Mouse (Mus musculus) hindbrain, embryonic 16.5 days (tissue): ENCODE measurements around the gene Mapk11. TPM values are rescaled to one million over a fixed set of nuclear protein-coding genes. Genes with fewer than 3 reads are reported as not detected.

Experiments used
- ATAC-seq: fragments of 200-750 bp; cut with Nextera tagmentation; 2 replicates; pipeline ENCODE4 v1.8.0; 2017; ENCODE audit warnings: moderate TSS enrichment, moderate library complexity
- H3K27ac ChIP-seq: fragments of 300-500 bp; sonication (generic); 2 replicates; pipeline ENCODE4 v1.5.1; 2014; ENCODE audit warnings: low read depth, mild to moderate bottlenecking, control low read depth, low read length, moderate library complexity
- H3K27me3 ChIP-seq: fragments of 300-500 bp; sonication (generic); replicated peaks from 2 replicates; pipeline ENCODE4 v1.6.1; 2014; ENCODE audit warnings: low read length; ENCODE audit not compliant: control insufficient read depth, insufficient read depth
- H3K36me3 ChIP-seq: fragments of 300-500 bp; sonication (generic); 2 replicates; pipeline ENCODE4 v1.6.1; 2014; ENCODE audit warnings: mild to moderate bottlenecking, low read length, moderate library complexity, mixed read lengths; ENCODE audit not compliant: control insufficient read depth, insufficient read depth
- H3K4me1 ChIP-seq: fragments of 300-500 bp; sonication (generic); 2 replicates; pipeline ENCODE4 v1.6.1; 2014; ENCODE audit warnings: low read depth, low read length; ENCODE audit not compliant: control insufficient read depth, insufficient read depth
- H3K4me2 ChIP-seq: fragments of 300-500 bp; sonication (generic); 2 replicates; pipeline ENCODE4 v1.6.1; 2014; ENCODE audit warnings: mild to moderate bottlenecking, low read length, control low read depth, moderate library complexity
- H3K4me3 ChIP-seq: fragments of 300-500 bp; sonication (generic); 2 replicates; pipeline ENCODE4 v1.5.1; 2014; ENCODE audit warnings: mild to moderate bottlenecking, low read length, control low read depth, moderate library complexity
- H3K9ac ChIP-seq: fragments of 300-500 bp; sonication (generic); 2 replicates; pipeline ENCODE4 v1.6.1; 2014; ENCODE audit warnings: low read depth, mild to moderate bottlenecking, control low read depth, low read length, moderate library complexity
- H3K9me3 ChIP-seq: fragments of 300-500 bp; sonication (generic); 2 replicates; pipeline ENCODE4 v1.6.1; 2014; ENCODE audit warnings: mild to moderate bottlenecking, low read length, moderate library complexity; ENCODE audit not compliant: control insufficient read depth
- WGBS: fragments of 180-500 bp; shearing (Covaris S2); extraction: QIAGEN DNeasy Blood & Tissue Kit; methylation state at CpG from one replicate; pipeline ENCODE4 v1.1.7; 2014; 5-methylcytosine and 5-hydroxymethylcytosine counted together
- polyA plus RNA-seq: library from polyadenylated mRNA; unstranded; fragments of >200 nt; fragmentation: Nextera tagmentation; extraction: Ambion mirVana; gene quantifications from 2 replicates; pipeline ENCODE4 v1.2.1, GENCODE M21; 2015

Mapk11 gene
- 23.7 and 28.3 TPM in 2 replicates for polyA plus RNA-seq

DNA sequence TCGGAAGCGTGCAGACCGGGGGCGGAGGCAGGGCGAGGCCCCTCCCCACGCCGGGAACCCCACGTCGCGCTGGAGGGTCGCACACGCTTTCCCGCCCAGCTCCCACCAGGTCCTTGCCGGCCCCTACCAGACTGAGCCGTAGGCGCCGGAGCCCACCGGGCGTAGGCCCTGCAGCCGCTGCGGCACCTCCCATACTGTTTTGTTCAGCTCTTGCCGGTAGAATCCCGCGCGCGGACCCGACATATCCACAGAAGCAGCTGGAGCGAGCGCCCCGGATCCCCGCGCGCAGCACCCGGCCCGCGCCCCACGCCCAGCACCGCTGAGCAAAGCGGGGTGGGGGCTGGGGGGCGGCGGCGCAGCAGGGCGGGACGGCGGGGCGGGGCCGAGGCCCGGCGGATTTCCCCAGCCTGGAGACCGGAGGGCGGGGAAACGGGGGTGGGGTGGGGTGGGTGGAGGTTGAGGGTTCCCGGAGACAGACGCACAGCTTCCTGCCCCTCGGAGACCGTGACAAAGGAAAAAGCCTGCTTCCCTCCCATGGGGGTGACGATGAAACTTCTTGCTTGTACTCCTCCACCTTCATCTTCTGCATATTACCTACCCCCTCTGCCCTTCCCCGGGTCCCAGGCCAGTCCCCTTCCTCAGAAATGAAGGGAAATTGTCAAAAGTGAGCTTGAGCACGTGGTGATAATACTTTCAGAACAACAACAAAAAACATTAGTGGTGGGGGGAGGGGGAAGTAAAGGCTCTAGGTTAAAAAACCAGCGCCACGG, at the start of gene Mapk11:
Mapk11 (minus strand) TSS at position 358 of the 770 bp plus-strand sequence.
- H3K9ac ChIP-seq = peak within 1 kb of the TSS; percentile 93
- H3K27me3 ChIP-seq = no peaks in the 10 kb centered on the region
- H3K4me3 ChIP-seq = peak within 1 kb of the TSS; percentile 83
- peak within 1 kb of the TSS; percentile 88 for H3K27ac ChIP-seq
- H3K36me3 ChIP-seq = 0 out of 2 replicates have a peak, but pooled peaks cover 3% of the 10 kb centered on the region
- ATAC-seq = peak; percentile 69
- H3K4me1 ChIP-seq = peaks cover 38% of the 10 kb centered on the region
- 1% methylated on average over 33 of the region's 61 CpGs for WGBS
- peak within 1 kb of the TSS; percentile 90 for H3K4me2 ChIP-seq
- H3K9me3 ChIP-seq = no peaks in the 10 kb centered on the region

- Histone ChIP-seq H3K27ac (peak overlapping the region; percentile 98), H3K4me2 (peak overlapping the region; percentile 65), H3K9me3 (no peaks in the 10 kb centered on the region), H3K4me1 (peaks cover 9% of the 10 kb centered on the region), H3K4me3 (peak overlapping the region; percentile 83), H3K36me3 (no peaks in the 10 kb centered on the region), H3K9ac (peak overlapping the region; percentile 95), H3K27me3 (no peaks in the 10 kb centered on the region)
- ATAC-seq = no peak
- 54% methylated on average over 15 of the region's 15 CpGs for WGBS
Observed at GRCm38 (mm10) chr15:89197056-89197455, 47.6 kb upstream of the Mapk11 start.

- Histone ChIP-seq H3K9me3 (no peaks in the 10 kb centered on the region), H3K9ac (peak within 1 kb of the TSS; percentile 95), H3K4me3 (peak within 1 kb of the TSS; percentile 83), H3K4me1 (peaks cover 9% of the 10 kb centered on the region), H3K27ac (peak within 1 kb of the TSS; percentile 98), H3K4me2 (peak within 1 kb of the TSS; percentile 65), H3K36me3 (no peaks in the 10 kb centered on the region), H3K27me3 (no peaks in the 10 kb centered on the region)
- WGBS = 0% methylated on average over 38 of the region's 38 CpGs
- peak; percentile 98 for ATAC-seq
Observed at GRCm38 (mm10) chr15:89196313-89196706, 46.9 kb upstream of the Mapk11 start, which contains the start of gene Dennd6b. Gene Dennd6b, minus strand, starts transcription at chr15:89196496.

- H3K4me1 ChIP-seq = peaks cover 9% of the 10 kb centered on the region
- WGBS = 0% methylated on average over 18 of the region's 25 CpGs
- H3K27ac ChIP-seq = peak overlapping the region; percentile 98
- no peaks in the 10 kb centered on the region; the same call in 1 of the 2 replicates for H3K36me3 ChIP-seq
- peak overlapping the region; percentile 95 for H3K9ac ChIP-seq
- peak; percentile 93 for ATAC-seq
- H3K9me3 ChIP-seq = no peaks in the 10 kb centered on the region
- H3K27me3 ChIP-seq = no peaks in the 10 kb centered on the region
- peak overlapping the region; percentile 65 for H3K4me2 ChIP-seq
- H3K4me3 ChIP-seq = peak overlapping the region; percentile 83
Observed at GRCm38 (mm10) chr15:89195690-89196312, 46.4 kb upstream of the Mapk11 start.

- H3K9ac ChIP-seq = peak overlapping the region; percentile 95
- peaks cover 3% of the 10 kb centered on the region; the same call in 1 of the 2 replicates for H3K36me3 ChIP-seq
- H3K27me3 ChIP-seq = no peaks in the 10 kb centered on the region
- peak overlapping the region; percentile 98 for H3K27ac ChIP-seq
- no peak for ATAC-seq
- H3K9me3 ChIP-seq = no peaks in the 10 kb centered on the region
- H3K4me1 ChIP-seq = peaks cover 9% of the 10 kb centered on the region
- peak overlapping the region; percentile 65 for H3K4me2 ChIP-seq
- 21% methylated on average over 6 of the region's 6 CpGs for WGBS
- H3K4me3 ChIP-seq = peak overlapping the region; percentile 83
Observed at GRCm38 (mm10) chr15:89195261-89195681, 45.8 kb upstream of the Mapk11 start.

DNA sequence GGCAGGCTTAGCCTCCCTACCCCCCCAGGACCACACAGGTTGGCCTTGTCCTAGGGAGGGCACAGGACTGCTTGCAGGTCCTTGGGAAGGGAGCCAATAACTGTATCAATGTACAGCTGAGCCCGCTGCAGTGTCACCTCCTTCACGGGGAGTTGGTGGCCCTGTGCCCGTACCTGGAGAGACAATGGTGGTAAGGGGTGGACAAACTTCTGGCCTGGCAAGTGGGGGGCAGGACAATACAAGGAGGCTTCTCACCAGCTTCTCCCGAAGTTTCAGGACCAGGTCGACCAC, 35.5 kb upstream of the Mapk11 start:
- H3K27ac ChIP-seq = peak overlapping the region; percentile 3; the same call in 1 of the 2 replicates
- ATAC-seq = no peak
- H3K4me1 ChIP-seq = peaks cover 11% of the 10 kb centered on the region
- 70% methylated on average over 5 of the region's 5 CpGs for WGBS
- H3K9ac ChIP-seq = no peak overlapping the region
- no peak overlapping the region for H3K4me2 ChIP-seq
- no peak overlapping the region for H3K4me3 ChIP-seq
- H3K27me3 ChIP-seq = no peaks in the 10 kb centered on the region
- H3K36me3 ChIP-seq = peaks cover 14% of the 10 kb centered on the region; the same call in 1 of the 2 replicates
- no peaks in the 10 kb centered on the region for H3K9me3 ChIP-seq

- no peak overlapping the region for H3K4me3 ChIP-seq
- no peak for ATAC-seq
- no peaks in the 10 kb centered on the region for H3K27me3 ChIP-seq
- 32% methylated on average over 5 of the region's 5 CpGs for WGBS
- H3K9ac ChIP-seq = no peak overlapping the region
- peaks cover 12% of the 10 kb centered on the region; the same call in 1 of the 2 replicates for H3K36me3 ChIP-seq
- no peaks in the 10 kb centered on the region for H3K9me3 ChIP-seq
- H3K4me1 ChIP-seq = peaks cover 13% of the 10 kb centered on the region
- H3K4me2 ChIP-seq = no peak overlapping the region
- peak overlapping the region; percentile 25 for H3K27ac ChIP-seq
Observed at GRCm38 (mm10) chr15:89184141-89184936, 34.9 kb upstream of the Mapk11 start.

DNA sequence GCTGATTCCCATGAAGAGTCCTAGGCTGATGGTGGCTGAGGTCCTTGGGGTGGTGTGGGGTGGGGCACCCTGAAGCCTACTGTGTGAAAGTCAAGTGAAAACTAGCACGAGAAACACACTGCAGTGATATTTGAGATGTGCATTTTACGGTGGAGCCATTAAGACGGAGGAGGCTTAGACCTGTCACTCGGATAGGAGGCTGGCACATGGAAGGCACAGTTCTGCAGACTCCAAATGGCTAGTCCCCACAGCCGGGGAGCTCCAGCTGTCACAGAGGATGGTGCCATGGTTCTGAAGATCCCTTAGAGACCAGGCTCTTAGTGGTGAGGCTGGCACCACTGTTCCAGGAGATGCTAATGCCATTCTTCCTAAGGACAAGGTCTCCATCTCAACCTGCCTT, 33.4 kb upstream of the Mapk11 start:
- H3K4me3 ChIP-seq = no peak overlapping the region
- 66% methylated on average over 5 of the region's 5 CpGs for WGBS
- H3K9ac ChIP-seq = no peak overlapping the region
- H3K4me2 ChIP-seq = no peak overlapping the region
- peaks cover 6% of the 10 kb centered on the region; the same call in 1 of the 2 replicates for H3K36me3 ChIP-seq
- no peaks in the 10 kb centered on the region for H3K9me3 ChIP-seq
- no peak for ATAC-seq
- H3K4me1 ChIP-seq = peaks cover 27% of the 10 kb centered on the region
- H3K27ac ChIP-seq = peak overlapping the region; percentile 13
- no peaks in the 10 kb centered on the region for H3K27me3 ChIP-seq
